Mouse (Mus musculus): Measurements from ENCODE around the gene Calml4. TPM values are rescaled to one million over a fixed set of nuclear protein-coding genes. Genes with fewer than 3 reads are reported as not detected.

Gene Calml4
- total RNA-seq, 2 experiments from 2014 or later = 7.1 TPM

- DNase-seq = no peak
Measured at GRCm38 (mm10) chr9:62903841-62904240, 46.0 kb downstream of the Calml4 start.

DNA sequence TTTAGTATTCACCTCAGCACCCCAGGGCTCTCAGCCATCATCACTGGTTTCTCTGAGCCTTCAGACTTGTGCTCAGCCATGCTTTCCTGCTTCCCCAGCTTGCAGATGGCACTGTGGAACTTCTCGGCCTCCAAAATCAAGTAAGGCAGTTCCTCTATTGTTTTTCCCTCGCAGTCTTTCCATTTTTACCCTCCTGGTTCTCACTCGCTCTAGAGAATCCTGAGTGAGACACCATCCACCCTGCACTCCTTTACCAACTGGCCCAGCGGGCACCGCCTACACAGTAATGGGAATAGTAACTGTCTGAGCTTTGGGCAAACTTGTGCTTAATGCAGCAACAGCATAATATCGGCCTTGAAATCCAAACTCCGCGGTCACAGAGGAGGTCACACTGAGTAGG is 47.2 kb downstream of the Calml4 start:
- no peak for DNase-seq

DNA sequence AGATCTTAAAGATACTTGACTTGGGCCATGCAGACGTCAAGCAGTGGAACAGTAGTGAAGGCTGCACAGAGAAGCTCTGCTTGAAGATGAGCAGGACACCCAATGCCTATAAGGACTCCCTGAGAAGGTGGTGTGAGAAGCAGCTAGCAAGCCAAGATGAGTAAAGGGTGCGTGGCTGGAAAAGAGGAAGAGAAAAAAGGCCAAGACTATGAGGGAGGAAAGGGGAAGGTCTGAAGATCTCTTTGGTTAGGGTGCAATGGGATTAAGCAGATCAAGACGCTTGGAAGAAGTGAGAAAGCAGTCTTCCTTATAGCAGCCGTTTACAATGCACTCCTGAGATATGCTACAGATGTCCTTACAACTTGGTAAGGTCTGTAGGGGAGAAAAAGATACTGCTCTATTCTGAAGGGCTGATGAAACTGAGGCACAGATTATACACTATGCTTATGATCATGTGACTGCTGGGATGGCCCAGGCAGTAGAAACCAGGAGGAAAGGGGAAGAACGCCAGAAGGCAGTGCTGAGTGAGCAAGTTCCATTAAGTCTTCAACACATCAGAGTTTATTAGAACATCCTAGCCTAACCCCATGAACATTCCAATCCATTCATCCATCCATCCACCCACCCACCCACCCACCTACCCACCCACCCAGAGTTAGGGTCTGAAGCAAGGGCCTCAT is 55.6 kb downstream of the Calml4 start:
- no peak for DNase-seq

- no peak for DNase-seq
Measured at GRCm38 (mm10) chr9:62917059-62917458, 59.2 kb downstream of the Calml4 start.

GRCm38 (mm10) chr9:62920877-62921276 is 63.0 kb downstream of the Calml4 start:
- DNase-seq = no peak

DNA sequence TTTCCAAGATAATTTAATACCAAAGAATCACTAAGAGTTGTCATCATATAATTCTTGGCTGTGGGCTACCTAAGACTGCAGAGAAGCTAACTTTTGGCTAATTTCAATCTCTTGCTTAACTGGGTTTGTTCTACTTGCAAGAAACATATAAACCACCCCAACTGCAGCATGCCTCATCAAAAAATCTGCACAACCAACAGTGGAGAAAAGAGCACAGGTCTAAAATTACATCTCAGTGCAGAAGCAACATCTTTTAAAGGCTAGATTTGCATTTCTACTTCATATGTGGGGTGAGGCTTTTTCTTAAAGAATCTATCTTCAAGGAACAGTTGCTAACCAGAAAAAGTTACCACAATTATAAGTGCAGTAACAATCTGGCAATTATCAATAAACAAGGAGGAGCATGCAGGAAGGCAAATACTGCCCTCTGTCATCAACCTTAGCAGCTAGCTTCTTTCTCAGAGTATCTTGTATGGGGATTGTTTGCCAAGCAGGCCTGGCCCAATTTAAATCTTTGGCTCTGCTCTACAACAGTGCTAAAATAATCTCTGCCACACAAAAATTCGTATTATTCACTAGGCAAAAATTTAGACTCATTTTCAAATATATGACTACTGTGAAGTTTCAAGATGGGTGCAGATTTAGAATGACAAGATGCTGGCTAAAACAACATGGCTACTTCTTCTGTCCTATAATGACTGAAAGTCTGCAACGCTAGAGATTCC is 67.2 kb downstream of the Calml4 start:
- DNase-seq = no peak

Other genes with a start within 250 kb of the Calml4 start
- gene Itga11, start 180.3 kb upstream of the Calml4 start, total RNA-seq (2021) = 1 to 10 TPM; 5.4 to 9.0 TPM
- gene Fem1b, start 46.1 kb upstream of the Calml4 start, total RNA-seq (2021) = 10 to 100 TPM; 20.2 to 24.2 TPM
- gene Cln6, start 19.3 kb upstream of the Calml4 start, total RNA-seq (2021) = 10 to 100 TPM; 12.1 to 13.1 TPM
- gene Pias1, start 129.8 kb downstream of the Calml4 start, total RNA-seq (2021) = 10 to 100 TPM; 17.1 to 23.5 TPM

Data from gastrocnemius, postnatal 10 days (tissue).